Mouse (Mus musculus): ENCODE measurements around the gene Pgghg.
"Not testable (repeated sequence)": the region's sequence is repeated elsewhere in the genome, so short reads cannot be mapped to it uniquely, and the experiment has no call there.

The Pgghg gene

DNA sequence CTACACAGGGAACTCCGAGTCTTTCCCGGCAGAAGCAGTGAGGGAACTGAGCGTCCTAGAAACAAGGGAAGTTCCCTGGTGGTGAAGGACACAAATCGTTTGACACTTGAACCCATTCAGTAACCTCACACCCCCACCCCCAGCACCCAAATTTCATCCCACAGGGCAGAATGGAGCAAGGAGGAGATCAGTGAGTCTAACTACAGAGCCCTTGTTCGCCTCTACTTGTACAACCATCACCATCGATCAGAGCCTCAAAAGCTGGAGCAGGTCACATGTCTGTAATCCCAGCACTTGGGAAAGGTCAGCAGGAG lies 15.3 kb downstream of the Pgghg start:
- no peak for DNase-seq

DNA sequence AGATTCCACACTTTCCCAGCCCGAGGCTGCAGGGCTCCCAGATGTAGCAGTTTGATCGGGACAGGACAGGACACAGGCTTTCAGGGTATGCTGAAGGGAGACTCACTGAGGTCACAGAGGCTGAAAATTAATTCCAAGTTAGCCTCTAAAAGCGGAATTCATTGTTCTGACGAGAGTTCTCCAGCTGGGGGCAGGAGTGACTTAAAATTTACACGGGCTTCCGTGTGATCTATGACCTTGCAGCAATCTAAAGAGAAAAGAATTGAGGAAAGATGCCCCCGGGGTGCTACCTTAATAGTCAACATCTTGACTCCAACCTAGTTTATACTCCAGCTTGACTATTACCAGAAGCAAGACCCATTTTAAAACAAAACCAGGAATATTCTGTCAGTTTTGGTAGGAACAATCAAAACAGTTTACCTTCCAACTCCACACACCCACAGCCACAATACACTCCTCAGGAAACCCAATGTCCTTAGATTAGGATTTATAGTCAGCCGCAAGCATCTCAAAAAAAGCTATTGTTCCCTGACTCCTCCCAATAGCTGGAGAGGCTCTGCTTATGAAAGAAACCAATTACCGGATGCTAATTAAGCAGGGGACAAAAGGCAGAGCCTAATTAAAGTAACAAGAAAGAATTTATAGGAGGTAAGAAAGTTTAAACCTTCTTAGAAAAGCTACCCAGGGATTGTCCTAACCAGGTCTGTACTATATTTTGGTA lies 18.1 kb downstream of the Pgghg start:
- peak; percentile 11 to 30 for DNase-seq

- DNase-seq: no peak
These were observed 18.8 kb downstream of the Pgghg start for GRCm38 (mm10) chr7:140960026-140960425.

GRCm38 (mm10) chr7:140961416-140961815 lies 20.2 kb downstream of the Pgghg start:
- no peak for DNase-seq

- no peak for DNase-seq
These were observed 21.5 kb downstream of the Pgghg start for GRCm38 (mm10) chr7:140962733-140963132.

DNA sequence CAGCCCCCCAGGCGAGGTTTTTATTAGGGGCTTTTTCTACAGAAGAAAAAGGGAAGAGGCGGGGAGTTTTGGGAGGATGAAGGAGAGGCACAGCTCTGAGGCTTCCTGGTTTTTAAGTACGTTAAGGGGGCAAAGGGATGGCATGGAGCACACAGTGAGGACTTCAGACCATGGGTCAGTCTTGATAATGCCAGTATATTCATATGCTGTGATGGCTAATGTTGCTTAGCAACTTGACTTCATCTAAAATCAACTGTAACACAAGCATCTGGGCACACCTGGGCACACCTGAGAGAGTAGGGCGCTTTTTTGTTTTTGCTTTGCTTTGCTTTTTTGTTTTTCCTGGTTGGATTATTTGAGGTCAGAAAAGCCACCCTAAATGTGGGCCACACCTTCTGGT lies 25.7 kb downstream of the Pgghg start, which contains the start of gene Ifitm1:
Gene Ifitm1 (plus strand): TSS at position 301 of the 400 bp plus-strand sequence.
- DNase-seq: no peak

DNA sequence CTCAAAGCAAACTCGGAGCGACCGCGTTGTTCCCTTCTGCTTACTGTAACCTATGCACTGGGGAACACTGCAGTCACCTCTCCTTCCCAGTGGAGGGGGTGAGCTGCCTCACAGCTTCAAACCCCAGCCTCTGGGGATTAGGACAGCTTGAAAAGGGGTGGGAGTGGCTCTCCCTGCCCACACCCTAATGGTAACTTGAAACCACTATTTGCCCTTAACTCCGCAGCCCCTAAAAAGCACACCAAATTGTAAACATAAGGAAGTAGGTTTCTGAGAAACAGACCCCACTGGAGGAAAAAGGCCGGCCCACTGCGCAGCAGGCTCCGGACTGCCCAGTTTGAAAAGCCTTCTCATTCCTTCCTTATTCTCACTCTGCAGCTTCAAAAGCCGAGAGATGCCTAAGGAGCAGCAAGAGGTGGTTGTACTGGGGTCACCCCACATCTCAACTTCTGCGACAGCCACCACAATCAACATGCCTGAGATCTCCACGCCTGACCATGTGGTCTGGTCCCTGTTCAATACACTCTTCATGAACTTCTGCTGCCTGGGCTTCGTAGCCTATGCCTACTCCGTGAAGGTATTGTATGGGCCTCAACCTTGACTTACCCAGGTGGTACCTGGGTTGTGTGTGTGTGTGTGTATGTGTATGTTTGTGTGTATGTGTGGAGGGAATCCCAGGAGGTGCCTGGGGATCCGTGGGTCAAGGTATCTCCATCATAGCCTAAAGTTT lies 26.8 kb downstream of the Pgghg start:
- no peak for DNase-seq

DNA sequence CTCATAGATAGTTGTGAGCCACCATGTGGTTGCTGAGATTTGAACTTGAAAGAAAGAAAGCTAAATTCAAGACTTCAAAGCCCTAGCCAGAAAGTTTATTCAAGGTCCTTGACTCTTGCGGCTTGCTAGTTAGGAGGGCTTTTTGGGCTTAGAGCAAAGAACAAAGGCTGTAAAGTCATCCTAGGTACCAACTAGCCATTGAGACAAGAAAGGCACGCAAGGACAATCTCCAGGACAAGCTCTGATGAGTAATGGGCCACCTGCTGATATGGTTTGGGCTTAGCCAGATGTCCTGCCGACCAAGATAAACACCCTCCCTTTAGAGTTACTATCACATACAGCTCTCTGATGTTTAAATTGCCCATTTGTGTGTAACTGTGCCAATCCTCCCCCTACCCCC lies 27.5 kb downstream of the Pgghg start:
- not testable (repeated sequence) for DNase-seq

- no peak for DNase-seq
These were observed 29.7 kb downstream of the Pgghg start for GRCm38 (mm10) chr7:140970931-140971330.

GRCm38 (mm10) chr7:140971479-140972171 lies 30.4 kb downstream of the Pgghg start:
- no peak for DNase-seq

DNA sequence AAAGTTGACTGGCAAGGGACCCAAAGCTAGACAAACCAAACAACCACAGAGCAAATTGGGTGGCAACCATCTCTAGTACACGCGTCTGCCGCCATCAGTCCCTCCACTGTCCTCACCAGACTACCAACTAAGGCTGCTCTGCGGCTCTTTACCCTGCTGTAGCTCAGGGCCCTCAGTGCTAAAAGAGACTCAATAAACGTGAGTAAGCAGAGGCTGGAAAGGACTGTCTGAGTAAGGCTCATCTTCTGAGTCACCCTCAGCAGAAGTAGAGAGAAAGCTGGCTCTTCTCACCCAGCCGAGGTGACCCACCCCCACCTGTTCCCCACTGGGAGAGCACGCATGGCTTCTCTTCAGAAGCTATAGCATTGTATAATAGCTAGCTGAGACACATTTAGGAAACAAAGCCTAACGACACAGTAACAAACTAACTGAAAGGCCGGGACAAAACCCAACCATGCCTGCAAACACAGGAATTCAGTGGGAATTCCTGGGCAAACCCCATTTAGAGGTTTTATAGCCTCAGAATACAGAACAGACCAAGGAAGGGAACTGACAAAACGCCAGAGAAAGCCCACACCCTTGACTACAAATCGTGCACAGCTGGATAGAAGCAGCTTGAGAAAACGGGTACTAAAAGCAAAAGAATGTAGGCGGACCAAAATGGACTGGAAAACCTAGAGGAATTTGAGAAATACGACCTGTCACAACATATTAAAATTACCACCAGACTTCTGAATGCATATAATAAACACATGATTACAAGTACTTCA lies 32.4 kb downstream of the Pgghg start:
- DNase-seq: no peak

GRCm38 (mm10) chr7:140974940-140975339 lies 33.7 kb downstream of the Pgghg start:
- DNase-seq: no peak

DNA sequence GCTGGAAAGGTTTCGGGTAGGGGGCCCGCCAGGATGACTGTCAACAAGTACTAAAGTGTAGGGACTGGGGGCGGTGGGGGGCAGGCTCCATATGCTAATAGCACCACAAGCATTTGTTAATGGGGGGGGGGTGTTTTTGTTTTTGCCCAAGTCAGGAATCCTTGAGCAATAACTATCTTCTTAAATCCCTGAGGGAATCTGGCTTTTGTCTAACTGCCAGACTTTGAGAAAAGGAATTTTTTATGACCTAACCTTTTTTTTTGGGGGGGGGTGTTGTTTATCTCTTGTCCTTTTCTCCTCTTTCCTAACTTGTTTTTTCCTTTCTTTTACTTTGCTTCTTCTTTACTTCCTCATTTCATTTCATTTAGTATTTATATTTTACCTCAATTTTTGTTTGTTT lies 34.3 kb downstream of the Pgghg start:
- DNase-seq: no peak

GRCm38 (mm10) chr7:140976720-140977119 lies 35.5 kb downstream of the Pgghg start:
- not testable (repeated sequence) for DNase-seq

DNA sequence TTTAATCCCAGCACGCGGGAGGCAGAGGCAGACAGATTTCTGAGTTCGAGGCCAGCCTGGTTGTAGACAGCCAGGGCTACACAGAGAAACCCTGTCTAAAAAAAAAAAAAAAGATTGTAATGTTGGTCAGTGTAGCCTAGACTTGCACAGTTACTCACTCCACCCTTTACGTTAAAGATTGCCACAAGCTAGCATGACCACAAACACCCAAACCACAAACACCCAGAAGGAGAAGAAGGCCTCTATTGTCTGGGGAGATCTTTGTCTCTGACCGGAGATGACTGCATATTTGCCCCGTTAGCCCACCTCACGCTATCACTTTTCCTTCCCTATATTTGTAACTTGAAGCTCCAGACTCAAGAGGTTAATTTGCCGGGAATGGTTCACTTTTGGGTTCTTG lies 40.5 kb downstream of the Pgghg start:
- DNase-seq: no peak

DNA sequence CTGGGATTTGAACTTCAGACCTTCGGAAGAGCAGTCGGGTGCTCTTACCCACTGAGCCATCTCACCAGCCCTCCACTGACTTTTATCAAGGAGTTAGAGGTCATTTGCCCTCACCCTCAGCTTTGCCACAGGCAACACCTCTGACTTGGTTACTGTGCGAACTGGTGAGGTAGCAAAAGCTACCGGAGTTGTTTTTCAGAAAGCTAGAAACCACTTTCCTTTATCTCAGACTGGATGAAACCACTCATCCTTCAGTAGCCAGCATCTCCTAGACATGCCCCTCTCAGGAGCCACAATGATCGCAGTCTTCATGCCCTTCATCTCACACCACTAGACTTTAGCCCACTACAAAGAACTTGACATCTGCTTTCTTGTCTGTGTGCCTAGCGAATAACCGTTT lies 41.8 kb downstream of the Pgghg start:
- DNase-seq: no peak

GRCm38 (mm10) chr7:140987182-140988138 lies 46.3 kb downstream of the Pgghg start:
- no peak for DNase-seq

- DNase-seq: no peak
These were observed 47.8 kb downstream of the Pgghg start for GRCm38 (mm10) chr7:140989022-140989421.

GRCm38 (mm10) chr7:140990185-140990584 lies 49.0 kb downstream of the Pgghg start:
- DNase-seq: no peak

DNA sequence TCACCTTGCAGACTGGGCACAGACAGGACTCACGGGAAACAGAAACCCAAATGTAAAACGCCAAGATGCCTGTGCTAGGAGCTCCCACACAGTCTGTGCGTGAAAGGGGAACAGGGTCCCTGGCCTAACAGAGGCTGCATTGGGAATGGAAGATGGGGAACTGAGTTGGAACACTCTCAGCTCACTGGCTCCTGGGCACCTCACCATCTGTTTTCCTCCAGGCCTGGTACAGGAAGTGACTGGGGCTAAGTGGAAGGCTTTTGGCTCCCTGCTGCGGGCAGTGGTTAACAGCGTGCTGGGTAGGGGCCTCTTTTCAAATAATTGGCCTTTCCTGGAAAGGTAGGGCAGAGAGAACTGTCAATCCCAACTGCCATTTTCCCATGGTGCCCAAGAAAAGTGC lies 49.4 kb downstream of the Pgghg start:
- DNase-seq: no peak

GRCm38 (mm10) chr7:140991117-140991689 lies 50.0 kb downstream of the Pgghg start:
- no peak for DNase-seq
